Mouse (Mus musculus): Measurements from ENCODE around the gene Olfml2a. TPM values are rescaled to one million over a fixed set of nuclear protein-coding genes. Genes with fewer than 3 reads are reported as not detected.
A peak's percentile ranks its signal among the peaks of the same experiment; 100 is the strongest.

Gene Olfml2a
- polyA plus RNA-seq, 1 experiment, result 0.11 TPM

DNA sequence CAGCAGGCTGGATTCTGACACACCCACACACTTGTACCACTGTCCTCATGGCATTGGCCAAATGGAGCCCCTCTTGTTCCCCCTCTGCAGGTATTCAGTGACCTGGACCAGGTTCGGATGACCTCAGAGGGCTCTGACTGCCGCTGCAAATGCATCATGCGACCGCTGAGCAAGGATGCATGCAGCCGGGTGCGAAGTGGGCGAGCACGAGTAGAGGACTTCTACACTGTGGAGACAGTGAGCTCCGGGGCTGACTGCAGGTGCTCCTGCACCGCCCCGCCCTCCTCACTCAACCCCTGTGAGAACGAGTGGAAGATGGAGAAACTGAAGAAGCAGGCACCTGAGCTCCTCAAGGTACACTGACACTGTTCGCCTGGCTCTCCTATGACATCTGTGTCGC is 9.6 kb downstream of the Olfml2a start:
- H3K4me2 ChIP-seq (ENCODE audit: low read depth), result no peak overlapping the region
- H3K27me3 ChIP-seq (ENCODE audit: control insufficient read depth, insufficient read depth, insufficient read length), result no peaks in the 10 kb centered on the region
- H3ac ChIP-seq (ENCODE audit: control insufficient read depth, insufficient read length), result no peak overlapping the region
- TF ChIP-seq E2F4 (IDR thresholded peaks at IDR 0.05; ENCODE audit: insufficient read depth) (no peak), CEBPB (IDR thresholded peaks at IDR 0.05; ENCODE audit: insufficient read depth, poor library complexity, severe bottlenecking) (no peak), POLR2AphosphoS2 (IDR thresholded peaks at IDR 0.05; ENCODE audit: insufficient read length, low read depth) (no peak), SRF (IDR thresholded peaks at IDR 0.05; ENCODE audit: control insufficient read depth, insufficient read length, low read depth) (no peak), MAX (IDR thresholded peaks at IDR 0.05; ENCODE audit: low read depth) (no peak), MYOD1 (IDR thresholded peaks at IDR 0.05; ENCODE audit: control insufficient read depth in 1 of 3, insufficient read length in 2 of 3, low read depth in 2 of 3) (no peak), TCF3 (IDR thresholded peaks at IDR 0.05; ENCODE audit: insufficient read length, low read depth) (no peak), TCF12 (IDR thresholded peaks at IDR 0.05; ENCODE audit: insufficient read depth, poor library complexity, severe bottlenecking) (no peak), POLR2A (IDR thresholded peaks at IDR 0.05; ENCODE audit: insufficient read length, low read depth) (no peak), REST (IDR thresholded peaks at IDR 0.05; ENCODE audit: insufficient read depth, insufficient read length) (no peak), USF1 (IDR thresholded peaks at IDR 0.05; ENCODE audit: low read depth) (no peak), MYOG (IDR thresholded peaks at IDR 0.05; ENCODE audit: control insufficient read depth in 1 of 3, insufficient read depth in 1 of 3, insufficient read length in 2 of 3, low read depth in 2 of 3) (no peak)
- no peaks in the 10 kb centered on the region for H3K36me3 ChIP-seq (ENCODE audit: control insufficient read depth, insufficient read depth)
- H3K79me2 ChIP-seq (ENCODE audit: control insufficient read depth, insufficient read depth), result no peaks in the 10 kb centered on the region
- H3K4me3 ChIP-seq, result no peak overlapping the region

DNA sequence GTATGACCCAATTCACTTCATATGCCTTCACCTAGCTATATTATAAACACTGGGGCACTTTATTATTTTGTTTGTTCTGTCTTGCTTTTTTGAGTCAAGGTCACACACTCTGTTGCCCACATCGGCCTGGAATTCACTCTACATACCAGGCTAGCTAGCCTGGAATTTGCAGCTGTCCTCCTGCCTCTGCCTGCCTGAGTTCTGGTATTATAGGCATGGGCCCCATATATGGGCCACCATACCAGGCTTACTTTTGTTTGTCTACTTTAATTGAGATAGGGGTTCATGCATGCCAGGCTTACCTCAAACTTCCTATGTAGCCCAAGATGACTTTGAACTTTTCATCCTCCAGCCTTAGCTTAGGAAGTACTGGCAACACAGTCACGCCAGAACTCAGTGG is 10.1 kb downstream of the Olfml2a start:
- Histone ChIP-seq H3K79me2 (ENCODE audit: control insufficient read depth, insufficient read depth) (no peaks in the 10 kb centered on the region), H3K4me2 (ENCODE audit: low read depth) (no peak overlapping the region), H3K4me3 (no peak overlapping the region), H3K36me3 (ENCODE audit: control insufficient read depth, insufficient read depth) (no peaks in the 10 kb centered on the region), H3K27me3 (ENCODE audit: control insufficient read depth, insufficient read depth, insufficient read length) (no peaks in the 10 kb centered on the region), H3ac (ENCODE audit: control insufficient read depth, insufficient read length) (no peak overlapping the region)
- TF ChIP-seq MYOD1 (IDR thresholded peaks at IDR 0.05; ENCODE audit: control insufficient read depth in 1 of 3, insufficient read length in 2 of 3, low read depth in 2 of 3), result peak; percentile 46 to 82 (median 81)
- TF ChIP-seq MYOG (IDR thresholded peaks at IDR 0.05; ENCODE audit: control insufficient read depth in 1 of 3, insufficient read depth in 1 of 3, insufficient read length in 2 of 3, low read depth in 2 of 3), result peak; percentile 36 to 87 (median 37)
- TF ChIP-seq TCF12 (IDR thresholded peaks at IDR 0.05; ENCODE audit: insufficient read depth, poor library complexity, severe bottlenecking), result no peak
- TF ChIP-seq CEBPB (IDR thresholded peaks at IDR 0.05; ENCODE audit: insufficient read depth, poor library complexity, severe bottlenecking), result no peak
- TF ChIP-seq POLR2AphosphoS2 (IDR thresholded peaks at IDR 0.05; ENCODE audit: insufficient read length, low read depth), result no peak
- peak; percentile 20 for TF ChIP-seq TCF3 (IDR thresholded peaks at IDR 0.05; ENCODE audit: insufficient read length, low read depth)
- peak; percentile 58 for TF ChIP-seq SRF (IDR thresholded peaks at IDR 0.05; ENCODE audit: control insufficient read depth, insufficient read length, low read depth)

DNA sequence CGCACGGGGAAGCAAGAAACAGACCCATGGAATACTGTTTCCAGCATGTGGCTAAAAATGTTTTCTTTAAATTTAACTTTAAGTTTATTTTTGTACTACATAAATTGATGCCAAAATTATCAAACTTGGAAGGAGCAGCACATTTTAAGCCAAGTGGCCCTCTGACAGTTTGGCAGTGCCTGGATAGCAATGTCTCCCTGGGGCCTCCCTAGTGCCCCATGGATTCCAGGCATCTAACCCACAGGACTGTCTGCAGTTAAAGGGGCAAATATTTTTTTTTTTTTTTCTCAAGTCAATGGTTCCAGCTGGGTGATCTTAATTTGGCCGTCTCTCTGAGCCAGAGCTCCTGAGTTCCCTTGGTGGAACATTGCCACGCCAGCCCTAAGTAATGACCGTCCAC is 11.4 kb downstream of the Olfml2a start:
- H3K27me3 ChIP-seq (ENCODE audit: control insufficient read depth, insufficient read depth, insufficient read length), result no peaks in the 10 kb centered on the region
- TF ChIP-seq TCF3 (IDR thresholded peaks at IDR 0.05; ENCODE audit: insufficient read length, low read depth) (no peak), CEBPB (IDR thresholded peaks at IDR 0.05; ENCODE audit: insufficient read depth, poor library complexity, severe bottlenecking) (no peak), REST (IDR thresholded peaks at IDR 0.05; ENCODE audit: insufficient read depth, insufficient read length) (no peak), TCF12 (IDR thresholded peaks at IDR 0.05; ENCODE audit: insufficient read depth, poor library complexity, severe bottlenecking) (no peak), POLR2AphosphoS2 (IDR thresholded peaks at IDR 0.05; ENCODE audit: insufficient read length, low read depth) (no peak), USF1 (IDR thresholded peaks at IDR 0.05; ENCODE audit: low read depth) (no peak), MYOD1 (IDR thresholded peaks at IDR 0.05; ENCODE audit: control insufficient read depth in 1 of 3, insufficient read length in 2 of 3, low read depth in 2 of 3) (no peak), E2F4 (IDR thresholded peaks at IDR 0.05; ENCODE audit: insufficient read depth) (no peak), SRF (IDR thresholded peaks at IDR 0.05; ENCODE audit: control insufficient read depth, insufficient read length, low read depth) (no peak), POLR2A (IDR thresholded peaks at IDR 0.05; ENCODE audit: insufficient read length, low read depth) (no peak)
- H3K4me2 ChIP-seq (ENCODE audit: low read depth), result no peak overlapping the region

DNA sequence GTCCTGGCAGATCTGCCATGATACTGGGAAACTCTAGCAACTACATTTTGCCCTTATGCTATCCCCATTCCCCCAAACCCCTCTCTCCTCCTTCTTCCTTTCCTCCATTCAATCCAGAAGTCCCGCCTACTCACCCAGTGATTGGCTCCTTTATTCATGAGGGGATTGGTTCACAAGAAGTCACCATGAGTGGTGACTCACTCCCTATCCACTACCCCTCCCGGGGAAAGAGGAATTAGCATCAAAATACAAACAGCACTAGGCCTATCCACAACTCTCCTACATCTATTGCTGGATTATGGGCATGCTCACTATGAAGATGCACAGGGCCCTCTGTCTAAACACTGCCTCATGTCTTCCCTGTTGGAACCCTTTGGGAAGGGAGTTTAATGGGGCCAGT is 12.2 kb downstream of the Olfml2a start:
- Histone ChIP-seq H3K4me3 (no peak overlapping the region), H3K36me3 (ENCODE audit: control insufficient read depth, insufficient read depth) (no peaks in the 10 kb centered on the region), H3ac (ENCODE audit: control insufficient read depth, insufficient read length) (no peak overlapping the region), H3K79me2 (ENCODE audit: control insufficient read depth, insufficient read depth) (no peaks in the 10 kb centered on the region), H3K27me3 (ENCODE audit: control insufficient read depth, insufficient read depth, insufficient read length) (no peaks in the 10 kb centered on the region), H3K4me2 (ENCODE audit: low read depth) (no peak overlapping the region)
- TF ChIP-seq POLR2A (IDR thresholded peaks at IDR 0.05; ENCODE audit: insufficient read length, low read depth) (no peak), POLR2AphosphoS2 (IDR thresholded peaks at IDR 0.05; ENCODE audit: insufficient read length, low read depth) (no peak), E2F4 (IDR thresholded peaks at IDR 0.05; ENCODE audit: insufficient read depth) (no peak), MAX (IDR thresholded peaks at IDR 0.05; ENCODE audit: low read depth) (no peak), CEBPB (IDR thresholded peaks at IDR 0.05; ENCODE audit: insufficient read depth, poor library complexity, severe bottlenecking) (no peak)

More for the DNA sequence above, 11.4 kb downstream of the Olfml2a start:
- Histone ChIP-seq H3ac (ENCODE audit: control insufficient read depth, insufficient read length) (no peak overlapping the region), H3K36me3 (ENCODE audit: control insufficient read depth, insufficient read depth) (no peaks in the 10 kb centered on the region), H3K4me3 (no peak overlapping the region), H3K79me2 (ENCODE audit: control insufficient read depth, insufficient read depth) (no peaks in the 10 kb centered on the region)

DNA sequence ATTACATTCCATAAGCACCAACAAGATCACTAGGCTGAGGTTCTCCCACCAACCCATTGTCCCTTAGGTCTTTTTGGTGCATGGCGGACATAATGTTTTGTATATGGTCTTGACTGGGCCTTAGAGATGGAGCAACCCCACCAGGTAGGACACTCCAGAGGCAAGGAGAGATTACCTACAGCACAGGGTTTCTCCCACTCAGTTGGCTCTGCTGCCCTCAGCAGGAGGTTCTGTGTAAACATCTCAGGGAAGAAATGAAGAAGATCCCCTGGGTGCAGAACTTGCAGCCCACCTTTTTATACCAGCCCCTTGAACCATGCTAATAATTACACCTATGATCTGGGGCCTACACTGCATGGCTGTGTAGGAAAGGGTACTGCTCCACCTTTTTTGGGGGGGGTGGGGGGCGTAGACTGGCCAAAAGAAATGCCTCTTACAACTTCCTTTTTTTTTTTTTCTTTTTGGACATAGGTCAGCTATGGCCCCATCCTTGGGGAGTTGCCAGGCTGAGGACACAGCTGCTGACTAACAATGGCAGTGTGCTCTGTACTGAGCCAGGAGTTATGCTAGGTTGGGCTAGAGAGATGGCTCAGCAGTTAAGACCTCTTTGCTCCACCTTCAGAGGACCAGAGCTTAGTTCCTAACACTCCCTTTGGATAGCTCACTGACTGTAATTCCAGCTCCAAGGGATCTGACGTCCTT is 12.8 kb downstream of the Olfml2a start:
- H3ac ChIP-seq (ENCODE audit: control insufficient read depth, insufficient read length), result no peak overlapping the region
- H3K27me3 ChIP-seq (ENCODE audit: control insufficient read depth, insufficient read depth, insufficient read length), result no peaks in the 10 kb centered on the region
- TF ChIP-seq MYOG (IDR thresholded peaks at IDR 0.05; ENCODE audit: control insufficient read depth in 1 of 3, insufficient read depth in 1 of 3, insufficient read length in 2 of 3, low read depth in 2 of 3), result peak in 1 of 3 experiments; percentile 66
- no peak for TF ChIP-seq REST (IDR thresholded peaks at IDR 0.05; ENCODE audit: insufficient read depth, insufficient read length)
- TF ChIP-seq MYOD1 (IDR thresholded peaks at IDR 0.05; ENCODE audit: control insufficient read depth in 1 of 3, insufficient read length in 2 of 3, low read depth in 2 of 3), result peak in 1 of 3 experiments; percentile 70
- TF ChIP-seq POLR2AphosphoS2 (IDR thresholded peaks at IDR 0.05; ENCODE audit: insufficient read length, low read depth), result no peak
- peak; percentile 34 for TF ChIP-seq SRF (IDR thresholded peaks at IDR 0.05; ENCODE audit: control insufficient read depth, insufficient read length, low read depth)
- no peak overlapping the region for H3K4me3 ChIP-seq
- no peak overlapping the region for H3K4me2 ChIP-seq (ENCODE audit: low read depth)
- H3K79me2 ChIP-seq (ENCODE audit: control insufficient read depth, insufficient read depth), result no peaks in the 10 kb centered on the region
- H3K36me3 ChIP-seq (ENCODE audit: control insufficient read depth, insufficient read depth), result no peaks in the 10 kb centered on the region
